Mouse (Mus musculus) hematopoietic stem cell, adult 5-6 weeks (primary cell): ENCODE results near the gene Sp1. TPM values are rescaled to one million over a fixed set of nuclear protein-coding genes. Genes with fewer than 3 reads are reported as not detected.

ENCODE experiments used
- ATAC-seq, 2 experiments: fragments of 125-278 bp in 1 of 2; replicated peaks in 1 of 2; 2 replicates each; pipeline ENCODE4 v1.8.0; 2016 to 2017; ENCODE audit warnings: inconsistent platforms in 2 of 2, mild to moderate bottlenecking in 2 of 2, moderate number of reproducible peaks in 2 of 2, low read depth in 1 of 2, moderate TSS enrichment in 1 of 2; ENCODE audit not compliant: low FRiP score in 2 of 2, poor library complexity in 2 of 2, severe bottlenecking in 2 of 2, insufficient read depth in 1 of 2, low TSS enrichment in 1 of 2
- total RNA-seq: library from RNA; stranded (forward); fragments of 172-1452, 232-1000 nt; gene quantifications from 2 replicates; pipeline ENCODE4 v1.2.3, GENCODE M21; 2017

The Sp1 gene
- total RNA-seq, 1 experiment from 2014 or later: 73.0 TPM

GRCm38 (mm10) chr15:102392520-102392919 is 13.4 kb upstream of the Sp1 start:
- no peak for ATAC-seq

- peak; percentile 82 to 90 for ATAC-seq
Observed at GRCm38 (mm10) chr15:102393584-102394014, 12.3 kb upstream of the Sp1 start.

GRCm38 (mm10) chr15:102395061-102395460 is 10.9 kb upstream of the Sp1 start:
- ATAC-seq: no peak

- no peak for ATAC-seq
Observed at GRCm38 (mm10) chr15:102398629-102399028, 7.3 kb upstream of the Sp1 start.

- peak; percentile 79 to 89 for ATAC-seq
Observed at GRCm38 (mm10) chr15:102399229-102400221, 6.4 kb upstream of the Sp1 start.

GRCm38 (mm10) chr15:102400476-102401045 is 5.4 kb upstream of the Sp1 start:
- no peak for ATAC-seq

- ATAC-seq: no peak
Observed at GRCm38 (mm10) chr15:102401278-102401677, 4.7 kb upstream of the Sp1 start.

- ATAC-seq: no peak
Observed at GRCm38 (mm10) chr15:102402210-102402609, 3.7 kb upstream of the Sp1 start.

GRCm38 (mm10) chr15:102404608-102405488 is 1.1 kb upstream of the Sp1 start:
- peak in 1 of 2 experiments; percentile 39; a peak in 2 of 4 replicates for ATAC-seq

GRCm38 (mm10) chr15:102406196-102406911 is 411 bp downstream of the Sp1 start:
- ATAC-seq: no peak

- ATAC-seq: no peak
Observed at GRCm38 (mm10) chr15:102406912-102407580, 1.1 kb downstream of the Sp1 start.

GRCm38 (mm10) chr15:102407681-102408557 is 2.0 kb downstream of the Sp1 start:
- no peak for ATAC-seq

GRCm38 (mm10) chr15:102408558-102409130 is 2.7 kb downstream of the Sp1 start:
- ATAC-seq: no peak

GRCm38 (mm10) chr15:102409286-102409685 is 3.3 kb downstream of the Sp1 start:
- no peak for ATAC-seq

GRCm38 (mm10) chr15:102411077-102411476 is 5.1 kb downstream of the Sp1 start:
- no peak for ATAC-seq
